Mouse (Mus musculus) liver, embryonic 11.5 days (tissue): ENCODE results near the gene Glb1l2. TPM values are rescaled to one million over a fixed set of nuclear protein-coding genes. Genes with fewer than 3 reads are reported as not detected.

Experiments used
- ATAC-seq: fragments of 200-750 bp; cut with Nextera tagmentation; replicated peaks from 2 replicates; pipeline ENCODE4 v1.8.0; 2017; ENCODE audit warnings: moderate number of reproducible peaks, mild to moderate bottlenecking, moderate TSS enrichment, moderate library complexity; ENCODE audit not compliant: low FRiP score
- DNase-seq: peaks from one replicate; pipeline ENCODE4 v3.0.0-alpha.2; 2017; ENCODE audit warnings: low spot score
- H3K27ac ChIP-seq: fragments of 300-500 bp; sonication (generic); 2 replicates; pipeline ENCODE4 v1.5.1; 2014; ENCODE audit warnings: mild to moderate bottlenecking, low read depth, low read length, control low read depth
- H3K27me3 ChIP-seq: fragments of 300-500 bp; sonication (generic); replicated peaks from 2 replicates; pipeline ENCODE4 v1.6.1; 2014; ENCODE audit warnings: low read length, mixed read lengths; ENCODE audit not compliant: control insufficient read depth, insufficient read depth
- H3K36me3 ChIP-seq: fragments of 300-500 bp; sonication (generic); 2 replicates; pipeline ENCODE4 v1.6.1; 2014; ENCODE audit warnings: mild to moderate bottlenecking, low read length, moderate library complexity, mixed read lengths; ENCODE audit not compliant: control insufficient read depth, insufficient read depth
- H3K4me1 ChIP-seq: fragments of 300-500 bp; sonication (generic); replicated peaks from 2 replicates; pipeline ENCODE4 v1.6.1; 2014; ENCODE audit warnings: low read length, mixed read lengths; ENCODE audit not compliant: control insufficient read depth, insufficient read depth
- H3K4me2 ChIP-seq: fragments of 300-500 bp; sonication (generic); 2 replicates; pipeline ENCODE4 v1.6.1; 2014; ENCODE audit warnings: mild to moderate bottlenecking, control low read depth, moderate library complexity
- H3K4me3 ChIP-seq: fragments of 300-500 bp; sonication (generic); 2 replicates; pipeline ENCODE4 v1.5.1; 2014; ENCODE audit warnings: low read depth, low read length, control low read depth
- H3K9ac ChIP-seq: fragments of 300-500 bp; sonication (generic); 2 replicates; pipeline ENCODE4 v1.6.1; 2014; ENCODE audit warnings: low read depth, low read length, control low read depth
- H3K9me3 ChIP-seq: fragments of 300-500 bp; sonication (generic); 2 replicates; pipeline ENCODE4 v1.6.1; 2016; ENCODE audit warnings: low read length, inconsistent platforms, mixed read lengths; ENCODE audit not compliant: control insufficient read depth
- WGBS: fragments of 180-500 bp; shearing (Covaris S2); extraction: QIAGEN DNeasy Blood & Tissue Kit; methylation state at CpG from one replicate; pipeline ENCODE4 v1.1.7; 2014; 5-methylcytosine and 5-hydroxymethylcytosine counted together
- polyA plus RNA-seq: library from polyadenylated mRNA; unstranded; fragments of >200 nt; fragmentation: Nextera tagmentation; extraction: Ambion mirVana; gene quantifications from 2 replicates; pipeline ENCODE4 v1.2.1, GENCODE M21; 2014

Glb1l2 gene
- polyA plus RNA-seq, 1 experiment from 2014 or later: 1.6 TPM

DNA sequence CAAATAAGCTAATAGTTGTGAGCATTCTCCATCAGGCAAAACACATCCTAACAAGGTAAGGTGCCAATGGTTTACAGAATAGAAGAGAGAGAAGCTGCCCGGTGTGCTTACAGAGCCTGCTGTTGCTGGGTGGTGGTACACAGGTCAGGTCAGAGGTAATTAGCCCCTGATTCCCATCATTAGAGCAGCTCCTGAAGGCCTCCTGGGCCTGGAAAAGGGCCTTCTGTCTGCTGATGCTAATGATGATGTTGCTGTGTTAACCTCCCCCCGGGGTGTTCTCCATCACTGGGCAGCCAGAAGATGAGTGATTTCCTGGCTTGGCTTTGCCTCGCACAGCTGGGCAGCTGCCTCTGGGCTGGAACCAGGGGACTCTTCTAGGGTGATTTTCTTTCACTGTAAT, 87.9 kb downstream of the Glb1l2 start:
- Histone ChIP-seq H3K9ac (no peak overlapping the region), H3K4me3 (no peak overlapping the region), H3K4me2 (no peak overlapping the region), H3K27me3 (no peaks in the 10 kb centered on the region), H3K4me1 (no peaks in the 10 kb centered on the region), H3K36me3 (no peaks in the 10 kb centered on the region), H3K27ac (no peak overlapping the region), H3K9me3 (no peaks in the 10 kb centered on the region)
- ATAC-seq (no peak), DNase-seq (no peak)
- WGBS: 70% methylated on average over 3 of the region's 3 CpGs

Other genes with a start within 250 kb of the Glb1l2 start
- gene B3gat1, start 72.7 kb downstream of the Glb1l2 start, polyA plus RNA-seq: 0.04 TPM in 1 of 2 replicates, not detected in the other
- gene Glb1l3, start 54.4 kb upstream of the Glb1l2 start, polyA plus RNA-seq: not detected in 2 replicates
- not detected in 2 replicates for gene Gm1110, start 116.6 kb upstream of the Glb1l2 start, polyA plus RNA-seq
- 23.7 and 23.9 TPM in 2 replicates for gene Acad8, start 193.1 kb upstream of the Glb1l2 start, polyA plus RNA-seq
- 130 and 143 TPM in 2 replicates for gene Thyn1, start 193.2 kb upstream of the Glb1l2 start, polyA plus RNA-seq
- 29.2 and 31.7 TPM in 2 replicates for gene Vps26b, start 223.6 kb upstream of the Glb1l2 start, polyA plus RNA-seq
- gene Ncapd3, start 223.7 kb upstream of the Glb1l2 start, polyA plus RNA-seq: 45.0 and 50.8 TPM in 2 replicates